Mouse (Mus musculus): Measurements from ENCODE around the gene Trrap. TPM values are rescaled to one million over a fixed set of nuclear protein-coding genes. Genes with fewer than 3 reads are reported as not detected.

The Trrap gene
- total and polyA plus RNA-seq, 3 experiments, result 44.1 to 91.6 (median 45.6) TPM

- DNase-seq (ENCODE audit: low read depth, low spot score), result peak; percentile 17
- Histone ChIP-seq H3K9me3 (replicated peaks; ENCODE audit: insufficient read depth, low read length) (no peaks in the 10 kb centered on the region), H3K27me3 (ENCODE audit: control insufficient read depth in 1 of 2, insufficient read depth in 2 of 2, low read length in 2 of 2) (no peaks in the 10 kb centered on the region), H3K79me2 (ENCODE audit: control insufficient read depth, insufficient read depth, low read length, poor library complexity) (no peaks in the 10 kb centered on the region), H3K27ac (ENCODE audit: control insufficient read depth, low read depth, low read length) (no peak overlapping the region), H3K36me3 (ENCODE audit: control insufficient read depth in 1 of 2, insufficient read depth in 2 of 2, low read length in 2 of 2) (no peaks in the 10 kb centered on the region), H3K4me1 (ENCODE audit: control insufficient read depth in 1 of 2, insufficient read depth in 2 of 2, low read length in 2 of 2) (no peaks in the 10 kb centered on the region), H3K9ac (ENCODE audit: control insufficient read depth, low read depth, low read length, poor library complexity, severe bottlenecking) (no peak overlapping the region), H3K4me3 (ENCODE audit: control insufficient read depth in 1 of 2, insufficient read depth in 1 of 2, low read depth in 2 of 2, low read length in 2 of 2) (no peak overlapping the region)
- TF ChIP-seq RAD21 (IDR thresholded peaks at IDR 0.05; ENCODE audit: low read depth, low read length) (peak; percentile 15), CTCF (IDR thresholded peaks at IDR 0.05 in 2 of 3, conservative IDR thresholded peaks at IDR 0.05 in 1 of 3; ENCODE audit: control insufficient read depth in 1 of 3, insufficient read depth in 1 of 3, low read depth in 2 of 3, low read length in 3 of 3, poor library complexity in 1 of 3, severe bottlenecking in 1 of 3) (peak; percentile 35 to 55 (median 53); a peak in 5 of 6 replicates), ZC3H11A (IDR thresholded peaks at IDR 0.05; ENCODE audit: low read depth, low read length) (0 out of 2 replicates have a peak, but pooled peaks have one; percentile 16), SMC3 (IDR thresholded peaks at IDR 0.05; ENCODE audit: low read depth, low read length) (peak; percentile 59), MAZ (IDR thresholded peaks at IDR 0.05; ENCODE audit: low read depth, low read length) (no peak)
These were observed 99.4 kb downstream of the Trrap start for GRCm38 (mm10) chr5:144866923-144867322.

- DNase-seq (ENCODE audit: low read depth, low spot score), result no peak
- H3K27me3 ChIP-seq (ENCODE audit: control insufficient read depth in 1 of 2, insufficient read depth in 2 of 2, low read length in 2 of 2), result no peaks in the 10 kb centered on the region
- no peaks in the 10 kb centered on the region for H3K4me1 ChIP-seq (ENCODE audit: control insufficient read depth in 1 of 2, insufficient read depth in 2 of 2, low read length in 2 of 2)
- TF ChIP-seq BHLHE40 (IDR thresholded peaks at IDR 0.05; ENCODE audit: borderline replicate concordance, low read depth, low read length), result no peak
- TF ChIP-seq MEF2A (IDR thresholded peaks at IDR 0.05; ENCODE audit: extremely low read depth, insufficient replicate concordance, low read depth, low read length, poor library complexity, severe bottlenecking), result no peak
- TF ChIP-seq ELF1 (IDR thresholded peaks at IDR 0.05; ENCODE audit: low read depth, low read length), result no peak
- TF ChIP-seq MXI1 (IDR thresholded peaks at IDR 0.05; ENCODE audit: low read depth, low read length), result no peak
- no peak for TF ChIP-seq ZNF384 (IDR thresholded peaks at IDR 0.05; ENCODE audit: low read depth, low read length)
- no peak for TF ChIP-seq UBTF (IDR thresholded peaks at IDR 0.05; ENCODE audit: borderline replicate concordance, insufficient read depth, low read depth, low read length)
- TF ChIP-seq CHD1 (IDR thresholded peaks at IDR 0.05; ENCODE audit: low read depth, low read length), result no peak
- TF ChIP-seq NELFE (IDR thresholded peaks at IDR 0.05; ENCODE audit: low read depth, low read length), result no peak
- no peak for TF ChIP-seq TCF12 (IDR thresholded peaks at IDR 0.05; ENCODE audit: low read depth, low read length)
- no peak for TF ChIP-seq EP300 (IDR thresholded peaks at IDR 0.05; ENCODE audit: low read depth in 1 of 2, low read length in 2 of 2)
- no peak for TF ChIP-seq TBP (IDR thresholded peaks at IDR 0.05; ENCODE audit: low read depth, low read length)
- no peak for TF ChIP-seq RCOR1 (IDR thresholded peaks at IDR 0.05; ENCODE audit: low read depth, low read length)
- no peak for TF ChIP-seq MYC (IDR thresholded peaks at IDR 0.05; ENCODE audit: low read depth, low read length)
- H3K27ac ChIP-seq (ENCODE audit: control insufficient read depth, low read depth, low read length), result no peak overlapping the region
- H3K4me3 ChIP-seq (ENCODE audit: control insufficient read depth in 1 of 2, insufficient read depth in 1 of 2, low read depth in 2 of 2, low read length in 2 of 2), result no peak overlapping the region
- H3K9ac ChIP-seq (ENCODE audit: control insufficient read depth, low read depth, low read length, poor library complexity, severe bottlenecking), result no peak overlapping the region
- H3K36me3 ChIP-seq (ENCODE audit: control insufficient read depth in 1 of 2, insufficient read depth in 2 of 2, low read length in 2 of 2), result no peaks in the 10 kb centered on the region
- H3K9me3 ChIP-seq (replicated peaks; ENCODE audit: insufficient read depth, low read length), result no peaks in the 10 kb centered on the region
- H3K79me2 ChIP-seq (ENCODE audit: control insufficient read depth, insufficient read depth, low read length, poor library complexity), result no peaks in the 10 kb centered on the region
These were observed 101.9 kb downstream of the Trrap start for GRCm38 (mm10) chr5:144869466-144869865.
